Mouse (Mus musculus) thymus, adult 2 months (tissue): ENCODE results near the gene Dusp22.

Experiments
- CTCF ChIP-seq: fragments of 200-500 bp; IDR thresholded peaks from 2 replicates; pipeline ENCODE4 v1.5.1; 2012; ENCODE audit warnings: mild to moderate bottlenecking, control low read depth, low read length, moderate library complexity, borderline replicate concordance; ENCODE audit not compliant: control insufficient read depth, poor library complexity, insufficient read depth; ENCODE audit errors: extremely low read depth
- POLR2A ChIP-seq: fragments of 200-500 bp; IDR thresholded peaks from 2 replicates; pipeline ENCODE4 v1.6.1; 2012; ENCODE audit warnings: mild to moderate bottlenecking, low read length, control low read depth, moderate library complexity; ENCODE audit not compliant: control insufficient read depth, poor library complexity, insufficient read depth; ENCODE audit errors: extremely low read depth

- TF ChIP-seq CTCF, result no peak
- TF ChIP-seq POLR2A, result no peak
Measured at GRCm38 (mm10) chr13:30716611-30717010, 56.8 kb downstream of the Dusp22 start.
